Comparison of ENCODE assay signal across 9 mouse cellular contexts in the genomic region with DNA sequence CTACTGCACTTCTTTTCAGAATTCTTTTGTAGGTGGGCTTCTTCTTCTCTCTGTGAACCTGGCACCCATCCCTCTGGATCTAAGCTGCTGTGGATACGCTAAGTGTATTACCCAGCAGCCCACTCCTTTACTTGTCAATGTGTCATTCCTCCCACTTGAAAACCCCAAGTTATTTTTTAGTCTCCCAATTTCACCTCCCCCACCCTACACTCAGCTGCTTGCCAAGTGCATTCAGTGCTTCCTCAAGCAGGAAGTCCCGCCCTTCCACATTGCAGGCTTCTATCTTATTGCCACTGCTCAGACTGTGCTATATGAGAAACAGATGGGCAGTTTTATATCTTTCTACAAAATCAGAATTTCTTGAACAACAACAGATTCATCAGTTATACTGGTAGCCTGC. TPM values are rescaled to one million over a fixed set of nuclear protein-coding genes. Genes with fewer than 3 reads are reported as not detected.
DNase-seq lines count a peak whose midpoint lies in the region; ATAC-seq and TF ChIP-seq lines count a peak whose summit lies in the region.
"Had no signal": no experiment of that assay in that cellular context is flagged by ENCODE, and none has a peak within 500 bp of the region (broad histone marks: within the 10 kb centered on the region; RNA-seq: fewer than 3 reads in every experiment).

No protein-coding gene starts in this region.

- no peaks in the 10 kb centered on the region for H3K4me1 ChIP-seq in hindbrain, embryonic 12.5 days

- H3K27me3 ChIP-seq in hindbrain, embryonic 12.5 days: peaks cover 52% of the 10 kb centered on the region

- no peak for DNase-seq in gastrocnemius, adult 2 months
- DNase-seq in gastrocnemius, postnatal 10 days: no peak
- peak; percentile 65 for DNase-seq in brain, adult 2 months (ENCODE audit: low read depth, low spot score)
- peak; percentile 17 to 32 for DNase-seq in heart, postnatal 36 days
- DNase-seq in lung, postnatal 10 days: peak; percentile 65
- no peak for DNase-seq in cerebellum, postnatal 25 days
- DNase-seq in cerebellum, adult 18-20 months: no peak

- no peaks in the 10 kb centered on the region for H3K36me3 ChIP-seq in hindbrain, embryonic 12.5 days

- TF ChIP-seq CTCF in gastrocnemius, adult 2 months (IDR thresholded peaks at IDR 0.05): no peak

- H3K4me2 ChIP-seq in hindbrain, embryonic 12.5 days (replicated peaks): no peak overlapping the region

- H3K4me3 ChIP-seq in gastrocnemius, adult 2 months: no peak overlapping the region
- no peak overlapping the region for H3K4me3 ChIP-seq in hindbrain, embryonic 12.5 days

- H3K27ac ChIP-seq in gastrocnemius, adult 2 months: peak overlapping the region; percentile 33
- H3K27ac ChIP-seq in hindbrain, embryonic 12.5 days: no peak overlapping the region
- H3K27ac ChIP-seq: liver, embryonic 14.5 days had no signal

- H3K9me3 ChIP-seq in hindbrain, embryonic 12.5 days (replicated peaks): no peaks in the 10 kb centered on the region

- intact Hi-C loops in gastrocnemius, adult 2 months (cut with DNase I): no loop called here
- intact Hi-C loops in heart, postnatal 36 days (cut with DNase I): no loop called here

- no peak overlapping the region for H3K9ac ChIP-seq in hindbrain, embryonic 12.5 days
- H3K9ac ChIP-seq: liver, embryonic 14.5 days had no signal

- no peak for ATAC-seq in hindbrain, embryonic 12.5 days (ENCODE audit: low FRiP score)

- WGBS in hindbrain, embryonic 12.5 days: 85% methylated on average over 2 of the region's 2 CpGs

RNA-seq across cellular contexts. Expression of gene Atg4a, which starts 22.8 kb away (rescaled TPM):
- total RNA-seq in gastrocnemius, adult 2 months (2021): 10 to 100 TPM; 17.7 to 23.9 TPM
- 10 to 100 TPM; 24.6 to 25.9 TPM for total RNA-seq in gastrocnemius, postnatal 10 days (2021)
- total RNA-seq in heart, postnatal 36 days (2021): 10 to 100 TPM in 1 of 2 experiments, 1 to 10 TPM in 1; 9.5 to 12.4 TPM
- polyA plus RNA-seq in hindbrain, embryonic 12.5 days (2016; fragmentation: Nextera tagmentation; extraction: Ambion mirVana): 12.7 and 14.5 TPM in 2 replicates

RNA-seq across cellular contexts. Expression of gene Psmd10, which starts 23.0 kb away (rescaled TPM):
- 10 to 100 TPM in 1 of 2 experiments, 1 to 10 TPM in 1; 9.0 to 11.6 TPM for total RNA-seq in gastrocnemius, adult 2 months (2021)
- 10 to 100 TPM; 14.7 to 16.0 TPM for total RNA-seq in gastrocnemius, postnatal 10 days (2021)
- 10 to 100 TPM; 13.0 to 14.4 TPM for total RNA-seq in heart, postnatal 36 days (2021)
- 41.4 and 41.5 TPM in 2 replicates for polyA plus RNA-seq in hindbrain, embryonic 12.5 days (2016; fragmentation: Nextera tagmentation; extraction: Ambion mirVana)

Comparison
In these comparisons a context has a peak if more than half of its experiments do, and no peak if none do; other contexts are left out.
1. DNase-seq: peak in brain, adult 2 months (single experiment), heart, postnatal 36 days (2 of 2) and lung, postnatal 10 days (single experiment); none in gastrocnemius, adult 2 months (single experiment), gastrocnemius, postnatal 10 days (single experiment), cerebellum, postnatal 25 days (0 of 2) and cerebellum, adult 18-20 months (0 of 2).